Mouse (Mus musculus): ENCODE data around the gene Olfr1390. TPM values are rescaled to one million over a fixed set of nuclear protein-coding genes. Genes with fewer than 3 reads are reported as not detected.
"Not testable (repeated sequence)": the region's sequence is repeated elsewhere in the genome, so short reads cannot be mapped to it uniquely, and the experiment has no call there.

Olfr1390 gene
- total RNA-seq (2018; cell fraction: chromatin; rRNA removed) = not detected
- not detected for total RNA-seq (2018; cell fraction: cytosol; rRNA removed)
- not detected for total RNA-seq (2018; cell fraction: nucleus; rRNA removed)
- not detected in 3 replicates for polyA plus RNA-seq (2018)

- 100% methylated on average over 1 of the region's 1 CpGs for WGBS (ENCODE audit: missing documents)
- no peaks in the 10 kb centered on the region for H3K36me3 ChIP-seq (ENCODE audit: inconsistent target)
- H3K27ac ChIP-seq = no peak within 1 kb of the TSS
- no peaks in the 10 kb centered on the region for H3K79me2 ChIP-seq (ENCODE audit: inconsistent target)
- no peak within 1 kb of the TSS for H3K4me3 ChIP-seq (ENCODE audit: inconsistent target)
Observed at GRCm38 (mm10) chr11:49334888-49335287, at the start of gene Olfr1390. Olfr1390 (plus strand) TSS chr11:49335188.

- no peaks in the 10 kb centered on the region for H3K36me3 ChIP-seq (ENCODE audit: inconsistent target)
- no peaks in the 10 kb centered on the region for H3K79me2 ChIP-seq (ENCODE audit: inconsistent target)
- WGBS (ENCODE audit: missing documents) = 96% methylated on average over 2 of the region's 2 CpGs
- H3K4me3 ChIP-seq (ENCODE audit: inconsistent target) = no peak overlapping the region
- no peak overlapping the region for H3K27ac ChIP-seq
Observed at GRCm38 (mm10) chr11:49287251-49287650, 47.7 kb upstream of the Olfr1390 start.

- no peaks in the 10 kb centered on the region for H3K79me2 ChIP-seq (ENCODE audit: inconsistent target)
- H3K27ac ChIP-seq = no peak overlapping the region
- H3K4me3 ChIP-seq (ENCODE audit: inconsistent target) = no peak overlapping the region
- WGBS (ENCODE audit: missing documents) = 84% methylated on average over 3 of the region's 3 CpGs
- H3K36me3 ChIP-seq (ENCODE audit: inconsistent target) = no peaks in the 10 kb centered on the region
Observed at GRCm38 (mm10) chr11:49292777-49293176, 42.2 kb upstream of the Olfr1390 start.

- no peak within 1 kb of the TSS for H3K27ac ChIP-seq
- H3K36me3 ChIP-seq (ENCODE audit: inconsistent target) = no peaks in the 10 kb centered on the region
- H3K4me3 ChIP-seq (ENCODE audit: inconsistent target) = no peak within 1 kb of the TSS
- H3K79me2 ChIP-seq (ENCODE audit: inconsistent target) = no peaks in the 10 kb centered on the region
Observed at GRCm38 (mm10) chr11:49304441-49304840, 30.5 kb upstream of the Olfr1390 start, which contains the start of gene Olfr10. Olfr10 (plus strand) TSS chr11:49304741.

GRCm38 (mm10) chr11:49308547-49308946, 26.4 kb upstream of the Olfr1390 start:
- WGBS (ENCODE audit: missing documents) = 51% methylated on average over 4 of the region's 5 CpGs
- H3K27ac ChIP-seq; H3K79me2 ChIP-seq (ENCODE audit: inconsistent target); H3K36me3 ChIP-seq (ENCODE audit: inconsistent target); H3K4me3 ChIP-seq (ENCODE audit: inconsistent target): not testable (repeated sequence)

GRCm38 (mm10) chr11:49322442-49322841, 12.5 kb upstream of the Olfr1390 start, which contains the start of gene Olfr1391:
Olfr1391 (plus strand) TSS chr11:49322742.
- no peaks in the 10 kb centered on the region for H3K79me2 ChIP-seq (ENCODE audit: inconsistent target)
- no peak within 1 kb of the TSS for H3K27ac ChIP-seq
- no peaks in the 10 kb centered on the region for H3K36me3 ChIP-seq (ENCODE audit: inconsistent target)
- no peak within 1 kb of the TSS for H3K4me3 ChIP-seq (ENCODE audit: inconsistent target)
- 75% methylated on average over 2 of the region's 2 CpGs for WGBS (ENCODE audit: missing documents)

GRCm38 (mm10) chr11:49326726-49327125, 8.3 kb upstream of the Olfr1390 start:
- no peaks in the 10 kb centered on the region for H3K79me2 ChIP-seq (ENCODE audit: inconsistent target)
- H3K4me3 ChIP-seq (ENCODE audit: inconsistent target) = no peak overlapping the region
- no peak overlapping the region for H3K27ac ChIP-seq
- 75% methylated on average over 3 of the region's 3 CpGs for WGBS (ENCODE audit: missing documents)
- H3K36me3 ChIP-seq (ENCODE audit: inconsistent target) = no peaks in the 10 kb centered on the region

- WGBS (ENCODE audit: missing documents) = 77% methylated on average over 1 of the region's 1 CpGs
- Histone ChIP-seq H3K79me2 (ENCODE audit: inconsistent target) (no peaks in the 10 kb centered on the region), H3K36me3 (ENCODE audit: inconsistent target) (no peaks in the 10 kb centered on the region), H3K27ac (no peak overlapping the region), H3K4me3 (ENCODE audit: inconsistent target) (no peak overlapping the region)
Observed at GRCm38 (mm10) chr11:49329686-49330085, 5.3 kb upstream of the Olfr1390 start.

- Histone ChIP-seq H3K36me3 (ENCODE audit: inconsistent target) (no peaks in the 10 kb centered on the region), H3K27ac (no peak overlapping the region), H3K4me3 (ENCODE audit: inconsistent target) (no peak overlapping the region), H3K79me2 (ENCODE audit: inconsistent target) (no peaks in the 10 kb centered on the region)
- 19% methylated on average over 4 of the region's 4 CpGs for WGBS (ENCODE audit: missing documents)
Observed at GRCm38 (mm10) chr11:49337150-49337832, 2.3 kb downstream of the Olfr1390 start.

- no peak overlapping the region for H3K27ac ChIP-seq
- H3K36me3 ChIP-seq (ENCODE audit: inconsistent target) = no peaks in the 10 kb centered on the region
- H3K4me3 ChIP-seq (ENCODE audit: inconsistent target) = no peak overlapping the region
- H3K79me2 ChIP-seq (ENCODE audit: inconsistent target) = no peaks in the 10 kb centered on the region
Observed at GRCm38 (mm10) chr11:49383133-49383532, 48.1 kb downstream of the Olfr1390 start.

GRCm38 (mm10) chr11:49386118-49386517, 51.1 kb downstream of the Olfr1390 start:
- H3K79me2 ChIP-seq (ENCODE audit: inconsistent target); H3K27ac ChIP-seq; H3K36me3 ChIP-seq (ENCODE audit: inconsistent target); H3K4me3 ChIP-seq (ENCODE audit: inconsistent target): not testable (repeated sequence)
- 89% methylated on average over 7 of the region's 7 CpGs for WGBS (ENCODE audit: missing documents)

Other genes starting within 250 kb of the Olfr1390 start
- not detected in 3 replicates for gene Olfr1396, start 220.3 kb upstream of the Olfr1390 start, polyA plus RNA-seq (2018)
- gene Olfr1395, start 192.9 kb upstream of the Olfr1390 start, polyA plus RNA-seq (2018) = not detected in 3 replicates
- not detected in 3 replicates for gene Olfr1394, start 180.8 kb upstream of the Olfr1390 start, polyA plus RNA-seq (2018)
- 0.06 TPM in 1 of 3 replicates, not detected in the others for gene Btnl9, start 148.0 kb upstream of the Olfr1390 start, polyA plus RNA-seq (2018)
- 20.8 to 33.5 TPM (median 22.4 TPM) in 3 replicates for gene Zfp62, start 131.9 kb upstream of the Olfr1390 start, polyA plus RNA-seq (2018)
- gene Mgat1, start 91.0 kb upstream of the Olfr1390 start, polyA plus RNA-seq (2018) = 43.2 to 95.3 TPM (median 69.7 TPM) in 3 replicates
- not detected in 3 replicates for gene Olfr1393, start 56.9 kb upstream of the Olfr1390 start, polyA plus RNA-seq (2018)
- gene Olfr1392, start 49.9 kb upstream of the Olfr1390 start, polyA plus RNA-seq (2018) = 0.16 TPM in 1 of 3 replicates, not detected in the others
- not detected in 3 replicates for gene Olfr10, start 30.4 kb upstream of the Olfr1390 start, polyA plus RNA-seq (2018)
- not detected in 3 replicates for gene Olfr1391, start 12.4 kb upstream of the Olfr1390 start, polyA plus RNA-seq (2018)
- gene Olfr1389, start 87.9 kb downstream of the Olfr1390 start, polyA plus RNA-seq (2018) = not detected in 3 replicates
- not detected in 3 replicates for gene Olfr1388, start 101.4 kb downstream of the Olfr1390 start, polyA plus RNA-seq (2018)
- not detected in 3 replicates for gene Olfr1387, start 120.2 kb downstream of the Olfr1390 start, polyA plus RNA-seq (2018)
- not detected in 3 replicates for gene Olfr1386, start 129.9 kb downstream of the Olfr1390 start, polyA plus RNA-seq (2018)
- gene Olfr1385, start 153.9 kb downstream of the Olfr1390 start, polyA plus RNA-seq (2018) = not detected in 3 replicates
- gene Olfr1384, start 171.5 kb downstream of the Olfr1390 start, polyA plus RNA-seq (2018) = not detected in 3 replicates
- not detected in 3 replicates for gene Olfr1383, start 184.5 kb downstream of the Olfr1390 start, polyA plus RNA-seq (2018)
- not detected in 3 replicates for gene Olfr1382, start 193.1 kb downstream of the Olfr1390 start, polyA plus RNA-seq (2018)
- not detected in 3 replicates for gene Olfr1381, start 208.3 kb downstream of the Olfr1390 start, polyA plus RNA-seq (2018)
- gene Olfr1380, start 221.7 kb downstream of the Olfr1390 start, polyA plus RNA-seq (2018) = not detected in 3 replicates

Measured in macrophage (primary cell).